Mouse (Mus musculus) skeletal muscle tissue, adult 2 months (tissue): ENCODE measurements around the gene Hoxa9.
A peak's percentile ranks its signal among the peaks of the same experiment; 100 is the strongest.

Source experiments
- DNase-seq: peaks from one replicate; pipeline ENCODE4 v3.0.0-alpha.2; 2012; ENCODE audit warnings: low read depth, low spot score

Hoxa9 gene

DNA sequence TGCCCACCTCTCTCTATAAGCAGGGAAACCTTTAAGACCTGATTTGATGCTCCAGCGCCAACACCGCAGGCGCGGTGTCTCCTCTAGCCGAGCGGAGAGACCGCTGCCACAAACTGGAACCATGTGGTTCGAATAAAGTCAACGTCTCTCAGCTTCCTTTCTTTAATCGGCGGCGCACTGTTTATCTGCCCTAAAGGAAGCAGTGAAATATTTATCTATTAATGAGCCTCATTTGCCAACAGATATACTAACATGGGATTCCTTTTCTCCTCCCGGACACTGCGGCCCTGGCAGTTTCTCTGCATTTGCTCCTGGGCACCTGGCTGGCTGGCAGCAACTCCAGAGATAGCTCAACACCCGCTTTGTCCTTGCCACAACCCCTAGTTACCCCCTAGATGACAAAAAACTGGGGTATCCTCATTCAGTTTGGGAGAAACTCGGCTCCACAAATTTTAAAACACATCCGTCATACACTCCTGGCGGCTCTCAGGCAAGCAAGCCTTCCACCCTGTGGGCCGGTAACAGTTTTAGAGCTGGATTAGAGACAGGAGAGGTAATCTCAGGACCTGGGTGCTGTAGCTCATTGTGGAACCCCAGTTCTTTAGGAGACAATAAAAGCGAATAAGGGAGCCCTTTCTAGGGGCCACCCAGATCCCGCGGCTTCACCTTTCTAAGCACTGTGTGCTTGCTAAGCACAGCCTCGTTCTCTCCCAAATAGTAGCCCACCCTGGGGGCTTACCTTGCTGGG is 12.8 kb downstream of the Hoxa9 start:
- DNase-seq, result no peak

- peak; percentile 89 for DNase-seq
Measured at GRCm38 (mm10) chr6:52217459-52217768, 13.5 kb downstream of the Hoxa9 start.

DNA sequence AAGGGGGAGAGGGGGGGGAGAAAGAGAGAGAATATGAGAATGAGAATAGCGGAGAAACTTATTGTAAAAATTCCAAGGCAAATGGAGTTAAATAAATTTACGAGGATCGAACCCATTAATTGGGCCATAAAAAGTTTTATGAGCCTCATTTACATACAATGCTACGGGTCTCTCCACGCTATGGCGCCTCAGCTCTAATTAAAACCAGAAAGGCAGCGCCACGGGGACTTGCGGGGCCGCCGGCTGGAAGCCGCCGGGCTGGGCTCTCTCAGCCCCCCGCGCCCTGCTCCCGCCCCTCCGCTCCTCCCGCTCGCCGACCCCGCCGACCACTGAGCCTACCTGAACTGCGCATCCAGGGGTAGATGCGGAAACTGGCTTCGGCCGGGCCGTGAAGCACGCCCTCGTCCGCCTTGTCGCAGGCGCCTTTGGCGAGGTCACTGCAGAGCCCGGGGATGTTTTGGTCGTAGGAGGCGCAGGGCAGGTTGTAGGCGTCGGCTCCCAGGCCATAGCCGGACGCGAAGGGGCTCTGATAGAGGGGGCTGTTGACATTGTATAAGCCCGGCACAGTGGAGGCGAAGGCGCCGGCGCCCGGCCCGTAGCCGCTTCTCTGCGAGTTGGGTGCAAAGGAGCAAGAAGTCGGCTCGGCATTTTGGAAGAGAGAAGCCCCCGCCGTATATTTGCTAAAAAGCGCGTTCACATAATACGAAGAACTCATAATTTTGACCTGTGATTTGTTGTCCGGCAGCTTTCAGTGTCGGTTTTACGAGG is 14.0 kb downstream of the Hoxa9 start:
- DNase-seq, result no peak

GRCm38 (mm10) chr6:52215771-52216535 is 14.9 kb downstream of the Hoxa9 start:
- DNase-seq, result no peak

- no peak for DNase-seq
Measured at GRCm38 (mm10) chr6:52215070-52215469, 15.8 kb downstream of the Hoxa9 start.

GRCm38 (mm10) chr6:52214271-52214670 is 16.6 kb downstream of the Hoxa9 start:
- no peak for DNase-seq

DNA sequence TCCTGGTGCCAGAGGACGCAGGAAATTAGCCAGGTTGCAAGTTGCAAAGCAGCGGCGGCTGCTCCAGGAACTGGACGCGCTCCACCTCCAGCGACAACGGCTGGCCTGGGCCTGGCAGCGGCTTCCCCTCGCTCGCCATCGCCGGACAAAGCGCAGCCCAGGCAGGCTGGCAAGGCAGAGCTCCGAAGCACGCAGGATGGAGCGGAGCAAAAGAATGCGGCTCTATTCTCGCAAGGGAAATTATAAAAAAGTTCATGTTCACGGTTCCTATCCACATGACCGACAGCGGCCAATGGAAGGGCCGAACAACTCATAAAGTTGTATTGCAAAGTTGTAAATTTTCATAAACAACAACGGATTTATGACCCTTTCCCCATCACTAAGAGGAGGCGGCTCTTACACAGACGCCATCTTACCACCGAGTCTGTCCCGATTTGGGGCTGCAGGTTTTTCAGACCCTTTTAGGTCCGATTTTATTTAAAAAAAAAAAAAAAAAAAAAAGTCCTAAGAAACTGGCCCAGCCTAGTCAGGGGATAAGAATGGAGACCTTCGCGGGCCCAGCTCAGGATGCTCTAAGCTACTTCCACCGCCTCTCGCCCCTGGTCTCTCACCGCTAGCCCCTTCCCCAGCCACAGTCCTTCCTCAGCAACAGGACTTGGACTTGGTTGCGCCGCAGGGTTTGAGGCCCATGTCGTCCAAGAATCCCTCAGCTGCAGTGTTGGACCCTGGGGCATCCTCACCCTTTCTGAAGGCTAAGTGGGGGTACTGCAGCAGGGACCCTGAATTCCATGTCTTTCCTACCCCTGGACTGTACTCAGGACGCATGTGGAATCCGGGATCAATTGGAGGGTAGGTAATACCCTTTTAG is 17.5 kb downstream of the Hoxa9 start, which contains the start of the genes Hoxa3 and Gm28308:
TSS of gene Hoxa3 (minus strand) at position 218 of the 868 bp plus-strand sequence.
TSS of gene Gm28308 (minus strand) at position 221 of the 868 bp plus-strand sequence.
- DNase-seq, result peak; percentile 82

DNA sequence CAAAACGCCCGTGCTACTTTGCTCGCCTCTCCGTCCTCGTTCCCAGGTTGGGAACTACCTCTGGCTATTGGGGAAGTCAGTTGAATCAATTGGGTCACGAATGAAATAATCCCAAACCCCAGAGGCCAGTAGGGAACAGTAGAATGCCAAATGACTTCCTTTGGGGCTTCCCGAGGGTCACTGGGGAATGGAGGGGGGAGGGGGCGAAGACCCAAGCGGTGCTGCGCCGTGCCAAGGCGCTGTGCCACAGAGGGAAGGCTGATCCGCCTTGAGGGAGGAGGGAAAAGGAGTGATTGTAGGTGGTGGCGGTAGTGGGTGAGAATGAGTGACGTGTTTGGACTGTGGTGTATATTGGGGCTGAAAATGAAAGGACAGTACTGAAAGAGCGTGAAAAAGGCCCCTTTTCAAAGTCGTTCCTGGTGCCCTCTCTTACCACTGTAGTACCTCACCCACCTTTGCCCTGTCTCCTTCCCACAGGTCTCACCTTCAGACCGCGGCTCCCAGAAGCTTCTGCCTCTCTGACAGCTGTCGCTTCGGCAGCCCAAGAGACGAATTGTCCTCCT is 18.3 kb downstream of the Hoxa9 start:
- no peak for DNase-seq

DNA sequence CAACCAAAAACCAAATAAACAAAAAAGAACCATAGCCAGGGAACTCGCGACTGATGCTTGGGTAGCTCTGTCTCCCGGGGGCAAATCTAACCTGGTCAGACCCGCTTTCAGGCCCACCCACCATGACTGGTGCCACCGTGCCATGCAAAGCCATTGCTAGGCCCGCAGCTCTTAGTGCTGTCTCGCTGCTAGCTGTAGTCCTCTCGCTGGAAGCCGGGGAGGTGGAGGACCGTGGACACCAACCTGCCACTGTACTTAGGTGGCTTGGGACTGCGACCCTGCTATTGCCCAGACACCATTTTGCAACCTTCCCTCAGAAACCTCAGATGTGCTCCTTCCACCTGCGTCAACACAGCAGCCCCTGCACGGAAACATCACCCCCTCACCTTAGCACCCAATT is 18.9 kb downstream of the Hoxa9 start:
- no peak for DNase-seq

GRCm38 (mm10) chr6:52211170-52211935 is 19.5 kb downstream of the Hoxa9 start:
- peak; percentile 77 for DNase-seq

DNA sequence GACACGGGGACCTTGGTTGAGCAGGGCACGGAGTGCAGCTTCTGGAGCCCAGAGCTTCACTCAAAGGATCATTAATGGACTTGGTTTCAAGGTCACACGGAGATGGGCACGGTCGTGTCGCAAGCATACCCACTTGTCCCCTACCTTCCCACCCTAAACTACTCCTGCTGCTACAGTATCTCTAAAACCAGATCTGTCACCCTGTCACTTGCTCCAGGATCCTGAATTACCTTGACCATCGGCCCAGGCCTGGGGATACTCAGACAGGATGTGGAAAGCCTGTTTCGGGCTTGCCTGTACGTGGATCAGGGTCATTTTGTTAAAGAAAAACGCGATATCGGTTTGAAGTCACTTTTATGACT is 21.2 kb downstream of the Hoxa9 start:
- no peak for DNase-seq

DNA sequence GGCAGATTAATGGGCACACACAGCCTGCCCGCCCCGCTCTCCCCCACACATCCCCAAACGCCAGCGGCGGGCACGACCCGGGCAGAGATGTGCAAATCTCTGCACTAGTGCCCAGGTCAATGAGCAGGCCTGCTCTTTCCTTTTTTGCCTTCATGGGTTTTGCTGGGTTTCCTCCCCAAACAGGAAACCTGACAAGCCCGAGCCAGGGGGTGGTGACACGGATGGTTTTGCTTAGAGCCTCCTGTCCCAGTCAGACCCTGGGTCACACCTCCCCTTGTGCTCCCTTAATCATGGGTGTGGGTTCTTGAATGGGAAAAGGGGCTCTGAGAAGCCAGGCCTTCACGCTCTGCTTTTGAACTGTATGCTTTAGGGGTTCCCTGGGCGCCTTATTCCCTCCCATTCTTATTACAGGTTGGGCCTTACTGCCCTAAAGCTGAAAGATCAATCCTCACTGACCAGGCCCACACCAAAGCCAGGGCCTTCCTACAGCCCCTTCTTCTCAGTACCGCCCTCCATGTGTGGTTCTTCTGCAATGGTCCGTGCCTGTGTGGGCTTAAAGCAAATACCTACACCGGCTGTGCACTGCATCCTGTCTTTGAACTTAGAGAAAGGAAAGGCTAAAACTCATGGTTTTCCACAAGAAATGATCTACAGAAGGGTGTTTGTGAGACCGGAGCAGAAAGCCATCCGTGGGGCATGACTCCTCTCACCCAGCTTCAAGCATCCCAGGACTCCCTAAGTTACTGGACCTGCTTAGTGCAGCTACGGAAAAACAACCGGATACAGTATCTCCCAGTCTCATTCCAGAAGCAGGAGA is 21.8 kb downstream of the Hoxa9 start:
- DNase-seq, result no peak

DNA sequence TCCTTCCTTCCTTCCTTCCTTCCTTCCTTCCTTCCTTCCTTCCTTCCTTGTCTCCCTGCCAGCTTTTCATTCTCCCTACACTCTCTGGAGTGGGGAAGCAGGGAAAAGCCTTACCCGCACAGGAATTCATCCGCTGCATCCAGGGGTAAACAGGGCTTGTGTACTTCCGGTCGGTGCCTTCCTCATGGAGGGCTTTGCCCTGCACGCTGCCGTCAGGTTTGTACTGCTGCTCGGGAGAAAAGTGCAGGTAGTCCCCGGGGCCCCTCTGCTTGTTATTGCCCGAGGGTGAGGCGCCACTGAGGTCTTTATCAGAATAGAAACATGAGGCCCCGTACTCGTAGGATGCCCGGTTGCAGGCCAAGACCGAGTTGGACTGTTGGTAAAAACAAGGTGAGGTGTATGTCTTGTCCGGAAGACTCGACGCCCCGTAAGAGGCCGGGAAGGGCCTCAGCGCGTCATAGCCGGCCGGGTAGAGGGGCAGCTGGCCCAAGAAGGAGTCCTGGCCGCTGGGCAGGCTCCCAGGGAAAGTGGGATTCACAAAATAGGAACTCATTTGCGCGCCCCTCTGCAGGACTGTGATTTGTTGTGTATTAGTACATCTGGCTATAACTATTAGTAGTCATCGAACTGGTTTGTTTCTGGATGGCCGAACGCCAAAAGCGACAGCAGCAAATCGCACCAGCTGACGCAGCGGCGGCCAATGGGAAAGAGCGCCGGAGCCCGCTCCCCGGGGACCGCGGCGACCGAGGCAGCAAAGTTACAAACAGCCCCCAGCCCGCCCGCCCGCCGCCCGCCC is 22.6 kb downstream of the Hoxa9 start, which contains the start of gene Hoxa6:
TSS of gene Hoxa6 (minus strand) at position 651 of the 796 bp plus-strand sequence.
- no peak for DNase-seq

DNA sequence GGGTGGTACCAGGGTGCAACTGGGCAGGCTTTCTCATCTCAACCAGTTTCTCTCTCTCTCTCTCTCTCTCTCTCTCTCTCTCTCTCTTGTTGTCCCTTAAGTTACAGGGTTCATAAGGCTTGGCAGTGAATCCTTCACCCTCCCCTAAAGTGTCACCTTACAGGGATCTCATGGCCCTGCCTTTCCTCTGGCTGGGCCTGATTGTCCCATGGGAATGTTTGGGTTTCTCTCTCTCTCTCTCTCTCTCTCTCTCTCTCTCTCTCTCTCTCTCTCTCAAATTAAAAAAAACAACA is 23.3 kb downstream of the Hoxa9 start:
- DNase-seq, result no peak

- DNase-seq, result no peak
Measured at GRCm38 (mm10) chr6:52206882-52207683, 23.8 kb downstream of the Hoxa9 start.

DNA sequence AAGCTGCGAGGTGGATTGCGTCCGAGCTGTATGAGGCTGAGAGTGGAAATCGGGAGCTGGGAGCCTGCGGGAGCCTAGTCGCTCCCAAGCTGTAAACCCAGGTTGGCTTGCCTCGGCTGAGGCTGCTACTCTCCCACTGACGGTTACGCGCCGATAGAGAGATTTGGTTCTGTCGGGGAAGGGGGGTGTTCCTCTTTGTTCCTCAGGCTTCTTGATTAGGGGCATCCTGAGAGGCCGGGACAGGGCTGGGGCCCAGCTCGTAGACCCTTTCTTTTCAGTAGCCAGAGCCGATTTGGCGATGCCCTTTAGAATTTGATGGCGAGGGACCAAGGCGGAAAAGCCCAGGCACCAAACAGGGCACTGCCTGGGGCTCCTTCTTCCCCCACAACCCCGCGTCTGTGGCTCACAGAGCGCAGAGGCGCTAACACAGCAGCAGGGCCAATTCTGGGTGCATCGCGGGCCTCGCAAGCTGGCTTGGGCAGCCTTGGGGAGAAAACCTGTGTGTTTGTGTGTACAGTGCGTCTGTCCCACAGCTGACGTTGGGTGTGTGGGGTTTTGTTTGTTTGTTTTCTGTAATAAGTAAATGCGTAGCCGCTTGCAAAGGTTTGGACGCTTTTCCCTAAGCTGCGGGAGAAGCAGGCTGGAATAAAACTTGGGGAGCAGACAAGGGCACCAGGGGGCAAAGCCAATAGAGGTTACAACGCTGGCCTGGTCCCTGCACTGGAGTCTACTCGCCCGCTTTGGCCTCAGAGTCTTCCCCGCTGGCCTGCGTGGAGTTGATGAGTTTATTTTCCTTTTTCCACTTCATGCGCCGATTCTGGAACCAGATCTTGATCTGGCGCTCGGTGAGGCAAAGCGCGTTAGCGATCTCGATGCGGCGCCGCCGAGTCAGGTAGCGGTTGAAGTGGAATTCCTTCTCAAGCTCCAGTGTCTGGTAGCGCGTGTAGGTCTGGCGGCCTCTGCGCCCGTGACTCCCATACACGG is 25.0 kb downstream of the Hoxa9 start:
- DNase-seq, result no peak

GRCm38 (mm10) chr6:52205221-52205620 is 25.7 kb downstream of the Hoxa9 start:
- DNase-seq, result no peak
